Mouse (Mus musculus) embryonic facial prominence, embryonic 14.5 days (tissue): ENCODE results near the gene Abhd17a. TPM values are rescaled to one million over a fixed set of nuclear protein-coding genes. Genes with fewer than 3 reads are reported as not detected.
"Not testable (repeated sequence)": the region's sequence is repeated elsewhere in the genome, so short reads cannot be mapped to it uniquely, and the experiment has no call there.

Experiments used
- ATAC-seq: fragments of 200-750 bp; cut with Nextera tagmentation; 2 replicates; pipeline ENCODE4 v1.8.0; 2017; ENCODE audit warnings: low read depth, moderate number of reproducible peaks, moderate TSS enrichment
- DNase-seq: peaks from one replicate; pipeline ENCODE4 v3.0.0-alpha.2; 2015; ENCODE audit warnings: low spot score
- H3K27ac ChIP-seq: fragments of 300-500 bp; sonication (generic); replicated peaks from 2 replicates; pipeline ENCODE4 v1.5.1; 2014; ENCODE audit warnings: low read depth, mild to moderate bottlenecking, low read length, moderate library complexity
- H3K27me3 ChIP-seq: fragments of 300-500 bp; sonication (generic); replicated peaks from 2 replicates; pipeline ENCODE4 v1.6.1; 2014; ENCODE audit warnings: low read length; ENCODE audit not compliant: control insufficient read depth, insufficient read depth
- H3K36me3 ChIP-seq: fragments of 300-500 bp; sonication (generic); 2 replicates; pipeline ENCODE4 v1.6.1; 2014; ENCODE audit warnings: low read length, mixed read lengths; ENCODE audit not compliant: control insufficient read depth, insufficient read depth
- H3K4me1 ChIP-seq: fragments of 300-500 bp; sonication (generic); 2 replicates; pipeline ENCODE4 v1.6.1; 2014; ENCODE audit warnings: antibody characterized with exemption, low read length; ENCODE audit not compliant: control insufficient read depth, insufficient read depth
- H3K4me2 ChIP-seq: fragments of 300-500 bp; sonication (generic); 2 replicates; pipeline ENCODE4 v1.6.1; 2014; ENCODE audit warnings: low read depth, mild to moderate bottlenecking, low read length, moderate library complexity, mixed read lengths
- H3K4me3 ChIP-seq: fragments of 300-500 bp; sonication (generic); 2 replicates; pipeline ENCODE4 v1.5.1; 2014; ENCODE audit warnings: low read depth, mild to moderate bottlenecking, low read length
- H3K9ac ChIP-seq: fragments of 300-500 bp; sonication (generic); 2 replicates; pipeline ENCODE4 v1.6.1; 2014; ENCODE audit warnings: low read depth, mild to moderate bottlenecking, low read length, moderate library complexity, mixed read lengths
- H3K9me3 ChIP-seq: fragments of 300-500 bp; sonication (generic); 2 replicates; pipeline ENCODE4 v1.6.1; 2016; ENCODE audit warnings: low read length; ENCODE audit not compliant: control insufficient read depth
- WGBS: fragments of 180-500 bp; shearing (Covaris S2); extraction: QIAGEN DNeasy Blood & Tissue Kit; methylation state at CpG from one replicate; pipeline ENCODE4 v1.1.7; 2014; 5-methylcytosine and 5-hydroxymethylcytosine counted together
- polyA plus RNA-seq: library from polyadenylated mRNA; unstranded; fragments of >200 nt; fragmentation: Nextera tagmentation; extraction: Ambion mirVana; gene quantifications from 2 replicates; pipeline ENCODE4 v1.2.1, GENCODE M21; 2014

Abhd17a gene
- polyA plus RNA-seq, 1 experiment from 2014 or later: 115 TPM

- WGBS: 91% methylated on average over 3 of the region's 3 CpGs
- no peak for DNase-seq
- Histone ChIP-seq H3K9ac (no peak overlapping the region), H3K4me2 (no peak overlapping the region), H3K36me3 (peaks cover 60% of the 10 kb centered on the region), H3K4me3 (no peak overlapping the region), H3K4me1 (no peaks in the 10 kb centered on the region), H3K27me3 (no peaks in the 10 kb centered on the region), H3K27ac (no peak overlapping the region), H3K9me3 (no peaks in the 10 kb centered on the region)
- ATAC-seq: no peak
Measured at GRCm38 (mm10) chr10:80611905-80612304, 21.8 kb upstream of the Abhd17a start.

DNA sequence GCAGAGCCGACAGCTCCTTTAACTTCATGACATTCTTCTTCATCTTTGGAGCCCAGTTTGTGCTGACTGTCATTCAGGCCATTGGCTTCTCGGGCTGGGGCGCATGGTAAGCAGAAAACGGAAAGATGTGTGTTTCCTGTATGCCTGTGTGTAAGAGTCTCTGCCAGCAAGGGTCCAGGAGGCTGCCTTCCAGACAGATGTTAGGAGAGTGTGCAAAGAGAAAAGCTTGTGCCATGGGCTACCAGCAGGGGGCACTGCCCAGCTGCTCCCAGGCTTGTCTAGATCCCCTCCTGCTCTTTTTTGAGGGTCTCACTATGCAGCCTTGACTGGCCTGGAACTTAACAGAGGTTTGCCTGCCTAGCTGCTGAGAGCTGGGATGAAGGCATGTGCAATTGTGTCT is 20.9 kb upstream of the Abhd17a start:
- H3K27ac ChIP-seq: no peak overlapping the region
- no peaks in the 10 kb centered on the region for H3K4me1 ChIP-seq
- no peak overlapping the region for H3K4me3 ChIP-seq
- 69% methylated on average over 4 of the region's 4 CpGs for WGBS
- no peak for ATAC-seq
- no peak overlapping the region for H3K9ac ChIP-seq
- H3K4me2 ChIP-seq: no peak overlapping the region
- no peak for DNase-seq
- H3K9me3 ChIP-seq: no peaks in the 10 kb centered on the region
- no peaks in the 10 kb centered on the region for H3K27me3 ChIP-seq
- peaks cover 69% of the 10 kb centered on the region for H3K36me3 ChIP-seq

DNA sequence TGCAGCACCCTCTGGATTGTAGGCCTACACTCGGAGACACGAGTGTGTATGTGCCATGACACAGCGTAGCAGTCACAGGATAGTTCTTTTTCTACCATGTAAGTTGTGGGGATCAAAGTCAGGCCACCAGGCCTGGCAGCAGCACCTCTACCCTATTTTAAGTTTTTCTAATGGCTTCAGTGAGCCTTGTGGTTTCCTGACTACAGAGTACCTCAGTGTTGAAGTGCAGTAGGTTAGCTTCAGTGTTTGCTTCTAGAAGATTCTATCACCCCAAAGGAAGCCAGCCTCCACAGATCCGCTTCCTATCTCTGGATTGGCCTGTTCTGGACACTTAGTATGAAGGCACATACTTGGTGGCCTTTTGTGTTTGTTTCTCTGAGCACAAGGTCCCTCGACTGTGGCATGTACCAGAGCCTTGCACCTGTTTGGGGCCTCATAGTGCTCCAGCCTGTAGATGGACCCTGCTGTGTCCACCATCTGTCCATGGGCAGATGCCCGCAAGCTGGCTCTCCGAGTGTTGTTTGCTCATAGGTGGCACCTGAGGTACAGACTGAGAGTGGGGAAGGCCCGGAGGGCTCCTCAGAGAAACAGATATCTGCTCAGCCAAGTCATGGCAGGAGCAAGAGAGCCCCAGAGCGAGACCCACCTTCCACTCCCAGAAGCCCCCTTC is 20.1 kb upstream of the Abhd17a start:
- H3K4me1 ChIP-seq: no peaks in the 10 kb centered on the region
- WGBS: 95% methylated on average over 8 of the region's 9 CpGs
- no peak for ATAC-seq

GRCm38 (mm10) chr10:80609269-80609924 is 19.3 kb upstream of the Abhd17a start:
- no peaks in the 10 kb centered on the region for H3K27me3 ChIP-seq
- no peaks in the 10 kb centered on the region for H3K9me3 ChIP-seq
- H3K4me1 ChIP-seq: peaks cover under 1% of the 10 kb centered on the region; the same call in 1 of the 2 replicates
- 0 out of 2 replicates have a peak overlapping the region, but pooled peaks have one; percentile 34 for H3K9ac ChIP-seq
- H3K4me3 ChIP-seq: no peak overlapping the region
- H3K27ac ChIP-seq: no peak overlapping the region
- DNase-seq (no peak), ATAC-seq (no peak)
- peaks cover 53% of the 10 kb centered on the region for H3K36me3 ChIP-seq
- H3K4me2 ChIP-seq: no peak overlapping the region
- 91% methylated on average over 10 of the region's 10 CpGs for WGBS

More for the DNA sequence above, 20.1 kb upstream of the Abhd17a start:
- Histone ChIP-seq H3K4me2 (no peak overlapping the region), H3K9ac (no peak overlapping the region), H3K4me3 (no peak overlapping the region), H3K9me3 (no peaks in the 10 kb centered on the region), H3K27ac (no peak overlapping the region), H3K27me3 (no peaks in the 10 kb centered on the region), H3K36me3 (peaks cover 62% of the 10 kb centered on the region)
- no peak for DNase-seq

- ATAC-seq (no peak), DNase-seq (no peak)
- peaks cover 48% of the 10 kb centered on the region for H3K36me3 ChIP-seq
- no peak overlapping the region for H3K4me3 ChIP-seq
- 86% methylated on average over 2 of the region's 3 CpGs for WGBS
- no peaks in the 10 kb centered on the region for H3K27me3 ChIP-seq
- no peak overlapping the region for H3K9ac ChIP-seq
- H3K9me3 ChIP-seq: no peaks in the 10 kb centered on the region
- no peak overlapping the region for H3K4me2 ChIP-seq
- H3K4me1 ChIP-seq: peaks cover 10% of the 10 kb centered on the region
- no peak overlapping the region for H3K27ac ChIP-seq
Measured at GRCm38 (mm10) chr10:80608435-80608834, 18.3 kb upstream of the Abhd17a start.

GRCm38 (mm10) chr10:80606737-80607350 is 16.7 kb upstream of the Abhd17a start:
- Histone ChIP-seq H3K27me3 (no peaks in the 10 kb centered on the region), H3K36me3 (peaks cover 39% of the 10 kb centered on the region), H3K4me1 (peaks cover 16% of the 10 kb centered on the region), H3K9ac (no peak overlapping the region), H3K27ac (no peak overlapping the region), H3K4me2 (no peak overlapping the region), H3K4me3 (no peak overlapping the region), H3K9me3 (no peaks in the 10 kb centered on the region)
- ATAC-seq: no peak
- no peak for DNase-seq
- 96% methylated on average over 31 of the region's 34 CpGs for WGBS

- Histone ChIP-seq H3K9me3 (no peaks in the 10 kb centered on the region), H3K9ac (no peak overlapping the region), H3K36me3 (peaks cover 39% of the 10 kb centered on the region), H3K4me2 (no peak overlapping the region), H3K4me1 (peaks cover 16% of the 10 kb centered on the region), H3K27ac (no peak overlapping the region), H3K27me3 (no peaks in the 10 kb centered on the region), H3K4me3 (no peak overlapping the region)
- WGBS: 84% methylated on average over 18 of the region's 23 CpGs
- ATAC-seq (no peak; the same call in 1 of the 2 replicates), DNase-seq (no peak)
Measured at GRCm38 (mm10) chr10:80606306-80606705, 16.2 kb upstream of the Abhd17a start.

DNA sequence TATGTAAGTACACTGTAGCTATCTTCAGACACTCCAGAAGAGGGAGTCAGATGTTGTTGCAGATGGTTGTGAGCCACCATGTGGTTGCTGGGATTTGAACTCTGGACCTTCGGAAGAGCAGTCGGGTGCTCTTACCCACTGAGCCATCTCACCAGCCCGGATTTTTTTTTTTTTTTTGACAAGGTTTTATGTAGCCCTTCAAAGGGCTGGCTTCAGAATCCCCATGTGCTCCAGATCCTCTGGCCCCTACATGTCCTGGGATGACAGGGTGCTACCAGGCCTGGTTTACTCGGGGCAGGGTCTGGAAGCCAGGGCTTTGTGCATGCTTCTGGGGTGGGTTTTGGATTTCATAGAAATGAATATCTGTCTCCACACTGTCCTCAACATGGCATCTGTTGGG is 15.6 kb upstream of the Abhd17a start, which contains the start of gene Gm49322:
Gm49322 (plus strand) TSS at position 301 of the 400 bp plus-strand sequence.
- H3K4me3 ChIP-seq, H3K27me3 ChIP-seq, H3K4me2 ChIP-seq, H3K9ac ChIP-seq, DNase-seq, ATAC-seq, H3K9me3 ChIP-seq, H3K27ac ChIP-seq: not testable (repeated sequence)
- peaks cover 39% of the 10 kb centered on the region for H3K36me3 ChIP-seq
- WGBS: 87% methylated on average over 4 of the region's 4 CpGs
- peaks cover 16% of the 10 kb centered on the region for H3K4me1 ChIP-seq
